Mouse (Mus musculus) bone marrow, adult 2 months (tissue): ENCODE results near the gene Spata31d1c. TPM values are rescaled to one million over a fixed set of nuclear protein-coding genes. Genes with fewer than 3 reads are reported as not detected.

ENCODE experiments used
- H3K27ac ChIP-seq: fragments of 200-500 bp; 2 replicates; pipeline ENCODE4 v1.5.1; 2012; ENCODE audit warnings: low read depth, mild to moderate bottlenecking, control low read depth, inconsistent platforms, low read length; ENCODE audit not compliant: control insufficient read depth, poor library complexity, insufficient read depth
- H3K4me1 ChIP-seq: fragments of 200-500 bp; 2 replicates; pipeline ENCODE4 v1.6.1; 2011; ENCODE audit warnings: low read length; ENCODE audit not compliant: control insufficient read depth, insufficient read depth
- H3K4me3 ChIP-seq: fragments of 200-500 bp; replicated peaks from 2 replicates; pipeline ENCODE3; 2011; ENCODE audit warnings: mild to moderate bottlenecking, low read depth, low read length, control low read depth; ENCODE audit not compliant: control insufficient read depth
- CTCF ChIP-seq: fragments of 200-500 bp; IDR thresholded peaks from 2 replicates; pipeline ENCODE4 v1.5.1; 2011; ENCODE audit warnings: low read length, control low read depth; ENCODE audit not compliant: control insufficient read depth, insufficient read depth
- POLR2A ChIP-seq: fragments of 200-500 bp; IDR thresholded peaks from 2 replicates; pipeline ENCODE4 v1.6.1; 2011; ENCODE audit warnings: low read depth, mild to moderate bottlenecking, control low read depth, low read length, borderline replicate concordance; ENCODE audit not compliant: control insufficient read depth
- WGBS: fragments of 180-500 bp; shearing (Covaris S2); methylation state at CpG from one replicate; pipeline ENCODE4 v1.1.7; 2018; 5-methylcytosine and 5-hydroxymethylcytosine counted together
- polyA plus RNA-seq: library from polyadenylated mRNA; stranded (reverse); fragments of >200 nt; gene quantifications from 2 replicates; pipeline ENCODE4 v1.2.4, GENCODE M21; 2011; ENCODE audit warnings: low replicate concordance; ENCODE audit not compliant: missing spikeins, insufficient read depth, insufficient read length

Spata31d1c gene
- not detected in 2 replicates for polyA plus RNA-seq

DNA sequence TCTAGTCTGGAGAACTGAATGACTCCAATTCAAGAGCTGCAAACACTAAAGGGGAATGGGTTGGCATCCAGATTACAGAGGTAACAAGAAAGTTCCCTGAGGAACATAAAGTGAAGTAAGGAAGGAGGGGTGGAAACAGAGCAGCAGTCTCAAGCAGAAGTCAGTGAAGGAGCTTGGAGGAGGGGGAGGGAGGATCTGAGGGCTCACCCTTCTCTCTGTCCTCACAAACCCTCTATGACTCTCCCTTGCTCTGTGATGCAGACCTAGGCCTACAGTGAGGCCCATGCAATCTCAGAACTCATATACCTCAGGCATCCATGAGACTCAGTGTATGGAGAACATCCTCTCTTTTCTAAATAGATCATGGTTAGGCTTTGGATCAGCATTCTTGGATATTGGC is at the start of gene Spata31d1c:
TSS of gene Spata31d1c (plus strand) at position 301 of the 400 bp plus-strand sequence.
- Histone ChIP-seq H3K4me1 (no peaks in the 10 kb centered on the region), H3K27ac (no peak within 1 kb of the TSS), H3K4me3 (no peak within 1 kb of the TSS)
- TF ChIP-seq CTCF (no peak), POLR2A (no peak)

DNA sequence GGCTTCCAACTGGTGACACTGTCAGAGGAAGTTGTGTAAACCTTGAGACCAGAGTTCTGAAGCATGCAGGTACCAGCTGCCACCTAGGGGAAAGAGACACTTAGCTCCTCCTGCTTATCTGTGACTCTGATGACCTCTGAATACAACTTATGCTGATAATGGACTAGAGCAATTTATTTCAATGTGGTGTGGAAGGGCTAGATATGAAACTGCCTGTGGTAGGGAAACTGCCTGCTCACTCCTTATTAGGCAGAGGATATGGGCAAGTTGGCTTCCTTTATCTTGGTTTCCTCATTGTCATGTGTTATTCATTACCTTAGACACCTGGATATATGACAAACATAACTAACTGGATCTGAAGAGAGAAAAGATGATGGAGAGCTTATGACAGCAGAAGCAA is 44.0 kb upstream of the Spata31d1c start:
- Histone ChIP-seq H3K4me1 (no peaks in the 10 kb centered on the region), H3K27ac (no peak overlapping the region), H3K4me3 (no peak overlapping the region)
- TF ChIP-seq CTCF = no peak
- no peak for TF ChIP-seq POLR2A

DNA sequence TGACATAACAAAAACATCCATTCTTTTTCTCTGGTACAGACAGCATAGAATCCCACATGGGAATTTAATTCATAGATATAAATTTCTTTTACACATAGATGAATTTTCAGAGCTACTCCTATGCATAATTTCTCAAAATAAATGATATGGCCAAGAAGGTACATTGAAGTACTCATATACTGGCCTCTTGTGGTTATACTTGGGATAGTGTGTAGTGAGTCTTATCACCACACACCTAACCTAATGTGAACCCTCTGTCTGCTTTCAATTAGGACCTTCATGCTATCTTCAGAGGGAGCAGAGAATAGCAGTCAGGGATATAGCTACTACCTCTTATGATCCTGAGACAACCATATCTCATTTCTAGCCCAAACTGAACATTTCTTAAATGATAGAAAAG is 27.4 kb upstream of the Spata31d1c start:
- H3K4me3 ChIP-seq = no peak overlapping the region
- no peaks in the 10 kb centered on the region for H3K4me1 ChIP-seq
- H3K27ac ChIP-seq = no peak overlapping the region
- TF ChIP-seq POLR2A (no peak), CTCF (no peak)

DNA sequence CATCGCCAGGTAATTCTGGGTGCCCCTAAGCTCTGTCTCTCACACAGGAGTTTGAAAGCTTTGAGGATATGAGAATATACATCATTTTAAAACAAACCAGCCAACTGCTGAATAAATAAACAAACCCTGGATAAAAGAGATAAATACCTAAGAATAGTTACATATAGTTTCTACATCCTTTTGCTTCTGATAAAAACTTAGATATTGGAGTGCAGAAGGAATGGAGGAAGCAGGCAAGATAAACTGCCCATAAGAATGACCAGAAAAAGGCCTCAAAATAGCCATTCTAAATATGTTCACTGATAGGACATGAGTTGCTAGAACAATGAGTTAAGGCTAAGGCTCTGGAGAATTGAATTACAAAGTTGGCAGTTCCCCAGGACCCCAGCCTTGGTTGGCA is 26.1 kb upstream of the Spata31d1c start:
- Histone ChIP-seq H3K27ac (no peak overlapping the region), H3K4me3 (no peak overlapping the region), H3K4me1 (no peaks in the 10 kb centered on the region)
- TF ChIP-seq POLR2A (no peak), CTCF (no peak)
- 81% methylated on average over 1 of the region's 1 CpGs for WGBS

DNA sequence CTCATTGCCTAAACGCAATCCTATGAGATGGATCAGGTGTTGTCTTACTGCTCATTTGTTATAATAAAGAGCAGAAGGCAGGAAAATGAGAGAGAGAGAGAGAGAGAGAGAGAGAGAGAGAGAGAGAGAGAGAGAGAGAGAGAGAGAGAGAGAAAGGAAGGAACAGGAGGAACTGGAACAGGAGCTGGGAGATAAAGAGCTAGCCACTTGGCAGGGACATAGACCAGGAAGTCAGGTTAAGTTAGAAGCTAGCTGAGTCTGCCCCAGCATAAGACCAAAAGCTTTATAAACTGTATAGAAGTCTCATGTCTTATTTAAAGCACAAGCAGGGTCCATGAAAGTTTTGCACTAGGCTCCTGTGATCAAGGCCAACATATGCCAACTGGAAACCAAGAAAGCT is 24.9 kb upstream of the Spata31d1c start:
- WGBS = 66% methylated on average over 1 of the region's 1 CpGs
- no peak overlapping the region for H3K27ac ChIP-seq
- H3K4me1 ChIP-seq = no peaks in the 10 kb centered on the region
- no peak overlapping the region for H3K4me3 ChIP-seq
- no peak for TF ChIP-seq CTCF

DNA sequence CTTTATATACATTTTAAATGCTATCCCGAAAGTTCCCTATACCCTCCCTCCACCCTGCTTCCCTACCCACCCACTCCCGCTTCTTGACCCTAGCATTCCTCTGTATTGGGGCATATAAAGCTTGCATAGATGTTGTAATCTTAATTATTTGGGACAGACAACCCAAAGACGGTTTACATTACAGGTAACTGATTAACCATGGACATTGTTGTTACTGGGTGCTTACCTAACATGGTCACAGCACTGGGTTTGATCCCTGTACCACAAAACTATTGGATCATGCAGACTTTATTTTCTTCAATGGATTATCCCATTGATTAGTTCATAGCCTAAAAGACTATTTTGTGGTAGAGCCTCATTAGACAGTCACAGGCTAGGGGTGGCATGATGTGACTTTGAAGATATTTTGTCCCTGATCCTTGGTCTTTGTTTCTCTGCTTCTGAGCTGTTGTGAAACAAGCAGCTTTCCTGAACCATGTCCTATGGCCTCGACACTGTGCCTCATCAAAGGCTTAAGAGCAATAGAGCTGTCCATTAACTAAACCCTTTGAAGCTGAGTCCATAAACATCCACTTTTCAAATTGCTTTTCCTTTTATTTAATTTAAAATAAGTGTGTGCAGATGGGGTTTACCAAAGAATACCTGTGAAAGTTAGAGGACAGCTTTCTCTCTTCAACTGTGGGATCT is 21.7 kb upstream of the Spata31d1c start:
- H3K4me3 ChIP-seq = no peak overlapping the region
- no peak for TF ChIP-seq POLR2A
- TF ChIP-seq CTCF = no peak
- no peaks in the 10 kb centered on the region for H3K4me1 ChIP-seq
- no peak overlapping the region for H3K27ac ChIP-seq
- 69% methylated on average over 4 of the region's 4 CpGs for WGBS

DNA sequence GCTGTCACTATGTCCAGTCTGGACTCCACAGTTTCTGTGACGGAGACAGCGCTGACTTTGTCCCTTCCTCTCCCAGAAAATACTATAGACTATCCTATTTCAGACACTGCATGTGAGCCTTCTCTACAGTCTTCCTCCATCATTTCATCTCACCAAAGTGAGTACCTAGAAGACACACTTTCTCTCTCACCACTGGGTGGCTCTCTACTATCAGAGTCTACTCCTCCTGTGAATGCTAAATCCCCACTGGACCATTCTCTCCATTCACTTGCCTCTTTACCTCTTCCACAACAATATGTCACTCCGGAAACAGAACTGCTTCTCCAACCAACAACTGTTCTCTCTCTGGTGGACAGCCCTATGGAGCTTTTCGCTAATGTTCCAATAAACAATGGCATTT is 2.2 kb downstream of the Spata31d1c start:
- no peak overlapping the region for H3K4me3 ChIP-seq
- WGBS = 61% methylated on average over 4 of the region's 4 CpGs
- TF ChIP-seq POLR2A = no peak

DNA sequence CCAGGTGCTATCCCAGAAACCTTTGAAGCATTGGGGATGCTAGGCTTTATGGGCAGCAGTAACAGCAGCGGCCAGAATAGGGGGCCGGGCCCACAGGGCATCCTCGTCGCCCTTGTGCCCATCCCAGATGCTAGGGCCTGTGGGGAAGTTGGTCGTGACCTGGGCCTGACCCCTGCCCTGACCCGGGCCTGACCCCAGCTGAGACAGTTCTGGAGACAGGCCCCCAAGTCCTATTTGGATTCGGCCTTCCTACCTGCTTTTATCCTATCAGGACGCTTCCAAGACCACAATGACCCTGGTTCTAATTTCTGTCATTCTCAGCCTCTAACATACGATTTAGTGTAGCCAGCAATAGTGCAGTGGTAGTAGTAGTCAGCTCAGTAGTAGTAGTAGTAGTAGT is 19.8 kb downstream of the Spata31d1c start, which contains the start of gene Prss47:
TSS of gene Prss47 (minus strand) at position 101 of the 400 bp plus-strand sequence.
- Histone ChIP-seq H3K4me3 (no peak within 1 kb of the TSS), H3K4me1 (no peaks in the 10 kb centered on the region), H3K27ac (no peak within 1 kb of the TSS)
- TF ChIP-seq CTCF (no peak), POLR2A (no peak)
- WGBS = 80% methylated on average over 9 of the region's 9 CpGs

More for the DNA sequence above, 2.2 kb downstream of the Spata31d1c start:
- Histone ChIP-seq H3K4me1 (no peaks in the 10 kb centered on the region), H3K27ac (no peak overlapping the region)

DNA sequence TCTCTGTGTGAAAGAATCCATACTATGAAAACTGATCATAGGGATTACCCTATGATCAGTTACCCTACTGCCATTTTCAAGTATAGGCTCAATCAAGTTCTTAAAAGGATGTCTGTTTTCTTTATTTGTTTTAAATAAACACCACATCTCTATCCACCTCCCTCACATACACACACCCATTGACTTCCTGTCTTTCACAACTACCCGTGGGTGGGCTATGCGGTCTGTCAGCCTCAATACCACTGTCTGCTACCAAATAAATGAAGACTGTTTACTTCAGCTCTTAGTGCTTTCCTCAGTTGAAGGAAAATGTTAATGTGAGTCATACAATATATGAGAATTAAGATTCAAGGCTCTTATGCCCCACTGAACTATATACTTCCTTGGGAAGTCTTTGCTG is 37.1 kb downstream of the Spata31d1c start:
- WGBS = 44% methylated on average over 2 of the region's 2 CpGs
- no peaks in the 10 kb centered on the region; the same call in 1 of the 2 replicates for H3K4me1 ChIP-seq
- no peak for TF ChIP-seq POLR2A
- no peak for TF ChIP-seq CTCF
- no peak overlapping the region for H3K27ac ChIP-seq
- no peak overlapping the region for H3K4me3 ChIP-seq

Other genes starting within 250 kb of the Spata31d1c start
- not detected in 2 replicates for gene Cntnap3, start 129.1 kb upstream of the Spata31d1c start, polyA plus RNA-seq
- gene Spata31, start 115.7 kb upstream of the Spata31d1c start, polyA plus RNA-seq = not detected in 2 replicates
- 1.2 TPM in 1 of 2 replicates, not detected in the other for gene Prss47, start 19.7 kb downstream of the Spata31d1c start, polyA plus RNA-seq
- gene Mfsd14b, start 79.9 kb downstream of the Spata31d1c start, polyA plus RNA-seq = 13.7 and 15.4 TPM in 2 replicates
- gene Olfr465-ps1, start 105.0 kb downstream of the Spata31d1c start, polyA plus RNA-seq = not detected in 2 replicates
- not detected in 2 replicates for gene Olfr466, start 117.2 kb downstream of the Spata31d1c start, polyA plus RNA-seq
- 4.9 TPM in 1 of 2 replicates, not detected in the other for gene Nlrp4f, start 172.9 kb downstream of the Spata31d1c start, polyA plus RNA-seq
- not detected in 2 replicates for gene Gm10775, start 226.5 kb downstream of the Spata31d1c start, polyA plus RNA-seq
- 6.1 and 12.2 TPM in 2 replicates for gene Zfp369, start 245.8 kb downstream of the Spata31d1c start, polyA plus RNA-seq